Mouse (Mus musculus) intestine, embryonic 14.5 days (tissue): ENCODE results near the gene Mrgpra9. TPM values are rescaled to one million over a fixed set of nuclear protein-coding genes. Genes with fewer than 3 reads are reported as not detected.
"Not testable (repeated sequence)": the region's sequence is repeated elsewhere in the genome, so short reads cannot be mapped to it uniquely, and the experiment has no call there.

Experiments
- ATAC-seq: fragments of 200-750 bp; cut with Nextera tagmentation; replicated peaks from 2 replicates; pipeline ENCODE4 v1.8.0; 2017; ENCODE audit warnings: low read depth, moderate number of reproducible peaks, moderate TSS enrichment, moderate library complexity; ENCODE audit not compliant: low FRiP score, low TSS enrichment
- DNase-seq: peaks from one replicate; pipeline ENCODE4 v3.0.0-alpha.2; 2018; ENCODE audit warnings: low spot score
- H3K27ac ChIP-seq: fragments of 300-500 bp; sonication (generic); 2 replicates; pipeline ENCODE4 v1.5.1; 2014; ENCODE audit warnings: low read depth, mild to moderate bottlenecking, control low read depth
- H3K27me3 ChIP-seq: fragments of 300-500 bp; sonication (generic); replicated peaks from 2 replicates; pipeline ENCODE4 v1.6.1; 2014; ENCODE audit warnings: low read length, control low read depth; ENCODE audit not compliant: control insufficient read depth, insufficient read depth
- H3K36me3 ChIP-seq: fragments of 300-500 bp; sonication (generic); 2 replicates; pipeline ENCODE4 v1.6.1; 2014; ENCODE audit warnings: low read length, control low read depth; ENCODE audit not compliant: control insufficient read depth, insufficient read depth
- H3K4me1 ChIP-seq: fragments of 300-500 bp; sonication (generic); replicated peaks from 2 replicates; pipeline ENCODE4 v1.6.1; 2014; ENCODE audit warnings: low read length, control low read depth, mixed read lengths; ENCODE audit not compliant: control insufficient read depth, insufficient read depth
- H3K4me2 ChIP-seq: fragments of 300-500 bp; sonication (generic); 2 replicates; pipeline ENCODE4 v1.6.1; 2014; ENCODE audit warnings: low read length
- H3K4me3 ChIP-seq: fragments of 300-500 bp; sonication (generic); 2 replicates; pipeline ENCODE4 v1.5.1; 2014; ENCODE audit warnings: low read depth, low read length, control low read depth, mixed read lengths
- H3K9ac ChIP-seq: fragments of 300-500 bp; sonication (generic); 2 replicates; pipeline ENCODE4 v1.6.1; 2014; ENCODE audit warnings: mild to moderate bottlenecking, low read length
- H3K9me3 ChIP-seq: fragments of 300-500 bp; sonication (generic); 2 replicates; pipeline ENCODE4 v1.6.1; 2016; ENCODE audit warnings: low read length, control low read depth; ENCODE audit not compliant: control insufficient read depth
- WGBS: fragments of 180-500 bp; shearing (Covaris S2); extraction: QIAGEN DNeasy Blood & Tissue Kit; methylation state at CpG from one replicate; pipeline ENCODE4 v1.1.7; 2014; 5-methylcytosine and 5-hydroxymethylcytosine counted together
- polyA plus RNA-seq: library from polyadenylated mRNA; unstranded; fragments of >200 nt; fragmentation: Nextera tagmentation; extraction: Ambion mirVana; gene quantifications from 2 replicates; pipeline ENCODE4 v1.2.1, GENCODE M21; 2014

Mrgpra9 gene
- polyA plus RNA-seq: not detected in 2 replicates

DNA sequence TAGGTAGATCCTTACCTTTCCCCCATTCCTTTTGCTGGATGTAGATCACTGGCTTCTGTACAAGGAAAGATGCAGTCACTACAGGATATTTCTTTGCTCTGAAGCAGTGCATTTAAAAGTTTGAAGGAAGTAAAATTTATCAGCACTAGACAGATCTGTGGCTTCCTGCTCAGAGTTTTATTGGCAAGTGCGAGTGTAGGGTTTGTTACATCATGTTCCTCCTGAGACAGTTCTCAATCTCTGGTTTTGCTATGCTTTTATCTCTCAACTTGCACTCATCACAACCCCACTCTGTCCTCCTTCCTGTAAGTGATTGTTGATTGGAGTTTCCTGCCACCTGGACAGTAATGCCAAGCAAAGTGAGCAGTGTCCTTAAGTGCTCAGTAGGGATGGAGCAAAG, at the start of gene Mrgpra9:
Mrgpra9 (minus strand) TSS at position 79 of the 400 bp plus-strand sequence.
- ATAC-seq (no peak), DNase-seq (no peak)
- no peak within 1 kb of the TSS for H3K9ac ChIP-seq
- H3K4me2 ChIP-seq: no peak within 1 kb of the TSS
- no peaks in the 10 kb centered on the region for H3K4me1 ChIP-seq
- no peak within 1 kb of the TSS for H3K4me3 ChIP-seq
- H3K27me3 ChIP-seq: no peaks in the 10 kb centered on the region
- H3K36me3 ChIP-seq: no peaks in the 10 kb centered on the region
- WGBS: 64% methylated on average over 1 of the region's 1 CpGs
- no peaks in the 10 kb centered on the region for H3K9me3 ChIP-seq
- H3K27ac ChIP-seq: no peak within 1 kb of the TSS

DNA sequence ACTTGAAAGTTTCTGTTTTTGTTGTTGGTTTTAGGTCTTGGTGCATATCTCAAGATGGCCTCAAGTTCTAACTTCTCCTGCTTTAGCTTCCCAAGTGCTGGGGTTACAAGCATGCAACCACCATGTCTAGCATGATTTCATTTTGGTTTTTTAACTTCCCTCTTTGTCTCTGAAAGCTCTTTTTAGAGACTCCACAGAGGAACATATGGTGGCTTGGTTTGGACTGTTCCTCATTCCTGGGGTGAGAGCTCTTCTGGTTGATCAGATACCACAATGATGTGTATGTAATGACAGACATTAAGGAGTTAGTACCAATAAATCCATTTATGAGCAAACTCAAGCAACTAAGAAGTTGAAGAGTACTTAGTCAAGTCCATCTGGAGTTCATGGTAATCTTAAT, 47.0 kb upstream of the Mrgpra9 start:
- not testable (repeated sequence) for H3K27ac ChIP-seq, DNase-seq, H3K27me3 ChIP-seq, H3K9me3 ChIP-seq, ATAC-seq, H3K4me1 ChIP-seq, H3K9ac ChIP-seq, H3K4me3 ChIP-seq, H3K4me2 ChIP-seq, H3K36me3 ChIP-seq

DNA sequence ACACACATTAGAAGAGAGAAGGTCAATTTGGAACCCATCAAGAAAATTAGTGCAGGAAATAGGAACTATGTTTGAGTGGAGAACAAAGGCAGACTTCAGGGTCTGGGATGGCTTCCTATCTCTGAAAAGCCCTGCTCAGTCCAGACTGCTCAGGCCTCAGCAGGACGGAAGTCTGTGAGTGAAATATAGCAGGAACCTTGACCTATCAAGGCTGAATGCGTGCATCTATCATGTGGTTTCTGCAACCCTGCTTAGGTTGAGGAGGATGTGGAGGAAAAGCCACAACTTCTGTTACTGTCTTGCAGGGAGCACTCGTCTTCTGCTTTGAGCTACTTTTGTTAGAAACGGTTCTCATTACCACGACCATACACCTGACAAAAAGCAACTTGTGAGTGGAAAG, 18.9 kb upstream of the Mrgpra9 start:
- 83% methylated on average over 5 of the region's 5 CpGs for WGBS
- not testable (repeated sequence) for H3K4me3 ChIP-seq, DNase-seq, ATAC-seq, H3K4me2 ChIP-seq, H3K36me3 ChIP-seq, H3K9ac ChIP-seq, H3K27me3 ChIP-seq, H3K9me3 ChIP-seq, H3K4me1 ChIP-seq, H3K27ac ChIP-seq

DNA sequence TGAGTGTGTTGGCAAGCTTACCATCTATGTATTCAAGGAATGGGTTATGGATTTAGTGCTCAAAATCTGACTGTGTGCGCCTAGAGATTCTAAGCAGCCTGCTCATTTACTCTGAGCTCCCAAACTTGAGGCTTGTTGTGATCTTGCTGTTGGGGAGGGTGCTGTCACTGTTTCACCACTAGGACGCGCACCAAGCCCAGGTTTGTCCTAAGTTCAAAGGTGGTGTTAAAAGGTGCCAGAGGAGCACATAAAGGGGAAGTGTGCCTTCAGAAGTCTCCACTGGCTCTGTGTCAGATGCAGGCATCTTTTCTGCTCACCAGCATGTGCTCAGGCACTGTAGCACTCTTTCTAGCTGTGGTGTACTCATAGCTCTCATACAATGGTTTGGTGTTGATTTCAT, 8.0 kb downstream of the Mrgpra9 start:
- H3K4me2 ChIP-seq: no peak overlapping the region
- 67% methylated on average over 3 of the region's 3 CpGs for WGBS
- H3K4me3 ChIP-seq: no peak overlapping the region
- H3K27ac ChIP-seq: no peak overlapping the region
- no peak overlapping the region for H3K9ac ChIP-seq
- H3K9me3 ChIP-seq: no peaks in the 10 kb centered on the region
- ATAC-seq (no peak), DNase-seq (no peak)
- no peaks in the 10 kb centered on the region for H3K27me3 ChIP-seq
- no peaks in the 10 kb centered on the region for H3K4me1 ChIP-seq
- no peaks in the 10 kb centered on the region for H3K36me3 ChIP-seq

DNA sequence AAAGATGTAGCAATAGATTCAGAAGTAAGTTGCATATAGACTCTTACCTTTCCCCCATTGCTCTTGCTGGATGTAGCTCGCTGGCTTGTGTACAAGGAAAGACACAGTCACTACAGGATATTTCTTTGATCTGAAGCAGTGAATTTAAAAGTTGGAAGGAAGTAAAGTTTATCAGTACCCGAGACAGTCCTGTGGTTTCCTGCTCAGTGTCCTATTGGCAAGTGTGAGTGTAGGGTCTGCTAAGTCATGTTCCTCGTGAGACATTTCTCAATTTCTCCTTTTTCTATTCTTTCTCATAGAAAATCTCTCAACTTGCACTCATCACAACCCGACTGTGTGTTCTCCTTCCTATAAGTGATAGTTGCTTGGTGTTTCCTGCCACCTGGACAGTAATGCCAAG, 47.8 kb downstream of the Mrgpra9 start, which contains the start of gene Mrgpra6:
Mrgpra6 (minus strand) TSS at position 91 of the 400 bp plus-strand sequence.
- no peak within 1 kb of the TSS for H3K27ac ChIP-seq
- DNase-seq: no peak
- 76% methylated on average over 4 of the region's 4 CpGs for WGBS
- no peaks in the 10 kb centered on the region for H3K36me3 ChIP-seq
- H3K27me3 ChIP-seq: no peaks in the 10 kb centered on the region
- no peak within 1 kb of the TSS for H3K9ac ChIP-seq
- no peak within 1 kb of the TSS for H3K4me3 ChIP-seq
- no peak for ATAC-seq
- H3K9me3 ChIP-seq: no peaks in the 10 kb centered on the region
- no peaks in the 10 kb centered on the region for H3K4me1 ChIP-seq
- H3K4me2 ChIP-seq: no peak within 1 kb of the TSS

DNA sequence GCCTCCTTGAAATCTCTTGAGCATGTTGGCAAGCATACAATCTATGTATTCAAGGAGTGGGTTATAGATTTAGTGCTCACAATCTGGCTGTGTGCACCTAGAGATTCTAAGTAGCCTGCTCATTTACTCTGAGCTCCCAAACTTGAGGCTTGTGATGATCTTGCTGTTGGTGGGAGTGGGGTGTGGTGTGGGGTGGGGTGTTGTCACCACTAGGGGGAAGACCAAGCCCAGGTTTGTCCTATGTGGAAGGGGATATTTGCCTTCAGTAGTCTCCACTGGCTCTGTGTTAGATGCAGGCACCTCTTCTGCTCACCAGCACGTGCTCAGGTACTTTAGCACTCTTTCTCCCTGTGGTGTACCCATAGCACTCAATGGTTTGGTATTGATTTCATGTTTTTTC, 57.4 kb downstream of the Mrgpra9 start:
- Histone ChIP-seq H3K9ac (no peak overlapping the region), H3K4me1 (no peaks in the 10 kb centered on the region), H3K36me3 (no peaks in the 10 kb centered on the region), H3K27me3 (no peaks in the 10 kb centered on the region), H3K4me2 (no peak overlapping the region), H3K27ac (no peak overlapping the region), H3K9me3 (no peaks in the 10 kb centered on the region), H3K4me3 (no peak overlapping the region)
- DNase-seq: no peak
- no peak for ATAC-seq
- WGBS: 61% methylated on average over 1 of the region's 1 CpGs

Other genes with a start within 250 kb of the Mrgpra9 start
- 17.6 and 18.0 TPM in 2 replicates for gene Spty2d1, start 244.4 kb downstream of the Mrgpra9 start, polyA plus RNA-seq
- gene Tmem86a, start 202.2 kb downstream of the Mrgpra9 start, polyA plus RNA-seq: 30.6 and 31.4 TPM in 2 replicates
- 2.1 and 2.3 TPM in 2 replicates for gene Ptpn5, start 119.2 kb downstream of the Mrgpra9 start, polyA plus RNA-seq
- gene Mrgpra6, start 47.9 kb downstream of the Mrgpra9 start, polyA plus RNA-seq: not detected in 2 replicates
- gene Mrgpra1, start 101.4 kb upstream of the Mrgpra9 start, polyA plus RNA-seq: not detected in 2 replicates
- not detected in 2 replicates for gene Mrgpra2a, start 199.3 kb upstream of the Mrgpra9 start, polyA plus RNA-seq